Mouse (Mus musculus) left cerebral cortex, postnatal 4 days (tissue): ENCODE measurements around the gene Slc22a4. TPM values are rescaled to one million over a fixed set of nuclear protein-coding genes. Genes with fewer than 3 reads are reported as not detected.
"Not testable (repeated sequence)": the region's sequence is repeated elsewhere in the genome, so short reads cannot be mapped to it uniquely, and the experiment has no call there.

Experiments
- DNase-seq: peaks from one replicate; pipeline ENCODE4 v3.0.0-alpha.2; 2022
- intact Hi-C: fragments of 180-260 bp; cut with DNase I; formaldehyde crosslinking; loops from one replicate; pipeline ENCODE4 v1.15.1; 2025
- total RNA-seq, 2 experiments: library from RNA; stranded (reverse); gene quantifications; 2 replicates each; pipeline ENCODE4 v1.2.3; 2021

Slc22a4 gene
- total RNA-seq, 2 experiments from 2014 or later, result 4.0 to 4.7 TPM

GRCm38 (mm10) chr11:54058643-54059042, 30.8 kb upstream of the Slc22a4 start:
- DNase-seq, result peak; percentile 64
- intact Hi-C loops, result no loop called here

- no peak for DNase-seq
- intact Hi-C loops, result no loop called here
Observed at GRCm38 (mm10) chr11:54058056-54058617, 30.2 kb upstream of the Slc22a4 start.

GRCm38 (mm10) chr11:54057428-54057827, 29.5 kb upstream of the Slc22a4 start:
- intact Hi-C loops, result no loop called here
- no peak for DNase-seq

GRCm38 (mm10) chr11:54056132-54056531, 28.2 kb upstream of the Slc22a4 start:
- peak; percentile 66 for DNase-seq
- intact Hi-C loops, result no loop called here

- intact Hi-C loops, result loop anchor here (5.0 kb wide), 1 partner anchor 52 kb away; no protein-coding TSS in a partner anchor
- DNase-seq, result peak; percentile 35
Observed at GRCm38 (mm10) chr11:54054257-54054656, 26.4 kb upstream of the Slc22a4 start.

GRCm38 (mm10) chr11:54053090-54053489, 25.2 kb upstream of the Slc22a4 start:
- intact Hi-C loops, result loop anchor here (5.0 kb wide), 1 partner anchor 51 kb away; no protein-coding TSS in a partner anchor
- DNase-seq, result no peak

GRCm38 (mm10) chr11:54052128-54052527, 24.2 kb upstream of the Slc22a4 start:
- DNase-seq, result no peak

GRCm38 (mm10) chr11:54051161-54051560, 23.3 kb upstream of the Slc22a4 start:
- no peak for DNase-seq
- intact Hi-C loops, result loop anchor here (5.0 kb wide), 1 partner anchor 49 kb away; no protein-coding TSS in a partner anchor

More at GRCm38 (mm10) chr11:54052128-54052527, 24.2 kb upstream of the Slc22a4 start:
- intact Hi-C loops, result loop anchor here (5.0 kb wide), 1 partner anchor 50 kb away; no protein-coding TSS in a partner anchor

GRCm38 (mm10) chr11:54050205-54050604, 22.3 kb upstream of the Slc22a4 start:
- DNase-seq, result no peak
- intact Hi-C loops, result loop anchor here (5.0 kb wide), 1 partner anchor 48 kb away; no protein-coding TSS in a partner anchor

GRCm38 (mm10) chr11:54040676-54041075, 12.8 kb upstream of the Slc22a4 start:
- intact Hi-C loops, result no loop called here
- no peak for DNase-seq

- DNase-seq, intact Hi-C loops: not testable (repeated sequence)
Observed at GRCm38 (mm10) chr11:54032872-54033271, 5.0 kb upstream of the Slc22a4 start.

GRCm38 (mm10) chr11:54028997-54029396, 1.1 kb upstream of the Slc22a4 start:
- intact Hi-C loops, result no loop called here

GRCm38 (mm10) chr11:54027131-54028043, 503 bp downstream of the Slc22a4 start:
- intact Hi-C loops, result no loop called here

More at GRCm38 (mm10) chr11:54028997-54029396, 1.1 kb upstream of the Slc22a4 start:
- no peak for DNase-seq

GRCm38 (mm10) chr11:54026491-54027041, 1.3 kb downstream of the Slc22a4 start:
- intact Hi-C loops, result no loop called here
- no peak for DNase-seq

More at GRCm38 (mm10) chr11:54027131-54028043, 503 bp downstream of the Slc22a4 start:
- DNase-seq, result peak; percentile 18

- no peak for DNase-seq
- intact Hi-C loops, result no loop called here
Observed at GRCm38 (mm10) chr11:54021396-54022093, 6.3 kb downstream of the Slc22a4 start.

GRCm38 (mm10) chr11:54018893-54019732, 8.8 kb downstream of the Slc22a4 start:
- intact Hi-C loops, result no loop called here
- DNase-seq, result no peak

- no peak for DNase-seq
- intact Hi-C loops, result no loop called here
Observed at GRCm38 (mm10) chr11:54017596-54017995, 10.3 kb downstream of the Slc22a4 start.

- no peak for DNase-seq
- intact Hi-C loops, result no loop called here
Observed at GRCm38 (mm10) chr11:54016051-54016450, 11.8 kb downstream of the Slc22a4 start.

GRCm38 (mm10) chr11:54012961-54013360, 14.9 kb downstream of the Slc22a4 start:
- intact Hi-C loops, result no loop called here
- no peak for DNase-seq

GRCm38 (mm10) chr11:54011255-54011654, 16.6 kb downstream of the Slc22a4 start:
- no peak for DNase-seq
- intact Hi-C loops, result no loop called here
